Mouse (Mus musculus) heart, postnatal 14 days (tissue): ENCODE measurements around the gene Mcemp1. TPM values are rescaled to one million over a fixed set of nuclear protein-coding genes. Genes with fewer than 3 reads are reported as not detected.

Source experiments
- DNase-seq, 2 experiments: peaks; one replicate each; pipeline ENCODE4 v3.0.0; 2021 to 2022
- intact Hi-C: fragments of 180-260 bp; cut with DNase I; formaldehyde crosslinking; loops from one replicate; pipeline ENCODE4 v1.15.1; 2025
- long read RNA-seq, 2 experiments: library from polyadenylated mRNA; stranded (forward); transcript quantifications; one replicate each; pipeline ENCODE4 v2.0.0; 2021
- total RNA-seq, 2 experiments: library from RNA; stranded (reverse); gene quantifications; 2 replicates each; pipeline ENCODE4 v1.2.3; 2021

Gene Mcemp1
- total RNA-seq, result under 1 TPM in 1 of 2 experiments, not detected in 1; 0.29 TPM
- long read RNA-seq, experiment 1, partial matches to known transcripts, result 0 of 1 reads
- long read RNA-seq, experiment 1, other reads (novel, unspliced or antisense), result 0 of 1 reads
- long read RNA-seq, experiment 2, result 0 reads

DNA sequence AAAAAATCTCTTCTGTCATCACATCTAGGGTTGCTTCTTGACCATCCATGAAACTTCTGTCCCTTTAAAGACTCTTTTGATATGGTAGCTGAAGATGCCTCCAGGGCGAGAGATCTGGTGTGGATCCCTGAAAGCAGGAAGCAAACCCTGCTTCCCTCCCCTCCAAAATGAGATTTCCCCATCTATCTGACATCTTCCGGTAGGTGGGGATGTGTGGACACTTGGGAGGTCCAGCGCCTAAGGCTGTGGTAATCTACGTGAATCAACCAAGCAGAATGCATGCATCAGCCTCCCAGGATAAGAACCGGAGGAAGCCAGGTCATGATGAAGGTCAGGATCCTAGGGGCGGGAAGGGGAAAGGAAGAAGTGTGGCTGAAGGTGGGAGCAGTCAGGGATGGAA is at the start of gene Mcemp1:
TSS of gene Mcemp1 (plus strand) at position 248 of the 400 bp plus-strand sequence.
- intact Hi-C loops, result no loop called here

DNA sequence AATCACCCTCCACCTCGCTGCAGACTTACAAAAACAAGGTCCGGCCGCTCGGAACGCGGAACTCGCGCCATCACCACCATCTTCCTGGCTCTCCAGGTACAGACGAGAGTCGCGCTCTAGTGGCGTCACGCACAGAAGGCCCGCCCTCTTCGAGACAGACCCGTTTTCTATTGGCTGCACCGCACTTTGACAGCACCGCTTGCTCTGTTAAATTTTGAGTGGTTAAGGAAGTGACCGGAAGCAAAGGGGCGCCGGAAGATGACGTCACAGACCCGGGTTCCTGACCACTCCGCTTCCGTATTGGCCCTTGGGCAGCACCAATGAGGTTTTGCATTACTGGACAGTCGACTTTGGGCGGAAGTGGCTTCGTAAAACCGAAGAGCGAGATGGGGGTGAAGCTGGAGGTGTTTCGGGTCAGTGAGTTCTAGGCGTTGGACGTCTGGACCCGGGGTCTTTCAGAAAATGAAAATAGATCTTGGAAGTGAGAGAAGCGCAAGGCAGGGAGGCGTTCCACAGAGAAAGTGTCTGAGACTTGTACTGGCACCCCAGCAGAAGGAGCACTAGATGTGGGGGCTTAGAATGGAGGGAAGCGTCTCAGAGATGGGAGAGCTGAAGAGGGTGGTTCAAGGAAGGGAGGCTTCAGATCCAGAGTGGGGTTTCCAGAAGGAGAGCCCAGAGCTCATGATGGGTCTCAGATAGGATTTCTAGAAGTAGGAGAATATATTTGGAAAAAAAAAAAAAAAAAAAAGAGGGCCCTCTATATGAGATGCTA is 44.2 kb upstream of the Mcemp1 start, which contains the start of the genes Xab2 and Pet100:
TSS of gene Xab2 (minus strand) at position 118 of the 772 bp plus-strand sequence.
TSS of gene Pet100 (plus strand) at position 350 of the 772 bp plus-strand sequence.
- intact Hi-C loops, result loop anchor here (5.0 to 10.0 kb wide), 2 partner anchors 56 to 157 kb away; partner anchors contain the start of genes Pex11g and Trappc5
- peak; percentile 97 to 99 for DNase-seq

More for the DNA sequence above, at the start of gene Mcemp1:
- DNase-seq, result no peak

DNA sequence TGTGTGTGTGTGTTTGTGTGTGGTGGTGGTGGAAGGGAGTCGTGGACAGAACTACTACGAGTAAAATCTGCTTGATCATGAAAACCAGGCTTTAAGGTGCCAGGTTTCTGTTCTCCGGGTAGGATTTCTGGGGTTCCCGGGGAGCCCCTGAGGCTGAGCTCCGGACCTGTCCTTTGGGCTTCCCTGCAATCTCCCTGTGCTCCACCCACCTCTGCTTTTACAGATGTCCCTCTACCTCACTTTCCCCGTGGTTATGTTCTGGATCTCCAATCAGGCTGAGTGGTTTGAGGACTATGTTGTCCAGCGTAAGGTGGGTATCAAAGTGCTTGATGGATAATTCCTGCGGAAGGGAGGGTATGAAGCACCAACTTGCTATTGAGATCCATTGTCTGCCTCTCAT is 43.4 kb upstream of the Mcemp1 start:
- no peak for DNase-seq
- intact Hi-C loops, result loop anchor here (5.0 to 10.0 kb wide), 2 partner anchors 55 to 157 kb away; partner anchors contain the start of genes Pex11g and Trappc5

DNA sequence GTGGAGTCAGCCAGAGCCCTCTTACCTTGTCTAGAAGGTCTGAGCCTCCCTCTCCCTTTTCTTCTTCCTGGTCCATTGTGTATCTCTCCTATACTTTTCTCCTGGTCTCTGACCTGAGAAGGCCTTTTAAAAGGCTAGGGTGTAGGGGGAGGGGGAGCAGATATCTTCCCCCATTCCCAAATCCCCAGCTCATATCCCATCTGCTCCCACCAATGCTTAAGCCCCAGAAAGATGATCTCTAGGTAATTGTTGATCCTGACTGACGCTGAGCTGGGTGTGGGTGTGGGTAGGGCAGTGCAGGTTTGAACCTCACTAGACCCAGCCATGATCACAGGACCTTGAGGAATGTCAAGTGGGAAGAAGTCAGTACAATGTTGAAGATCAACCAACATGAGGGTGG is 40.1 kb upstream of the Mcemp1 start, which contains the start of gene Pcp2:
TSS of gene Pcp2 (minus strand) at position 101 of the 400 bp plus-strand sequence.
- no peak for DNase-seq
- intact Hi-C loops, result loop anchor here (10.0 kb wide), 1 partner anchor 161 kb away; the partner anchor contains the start of gene Pex11g

DNA sequence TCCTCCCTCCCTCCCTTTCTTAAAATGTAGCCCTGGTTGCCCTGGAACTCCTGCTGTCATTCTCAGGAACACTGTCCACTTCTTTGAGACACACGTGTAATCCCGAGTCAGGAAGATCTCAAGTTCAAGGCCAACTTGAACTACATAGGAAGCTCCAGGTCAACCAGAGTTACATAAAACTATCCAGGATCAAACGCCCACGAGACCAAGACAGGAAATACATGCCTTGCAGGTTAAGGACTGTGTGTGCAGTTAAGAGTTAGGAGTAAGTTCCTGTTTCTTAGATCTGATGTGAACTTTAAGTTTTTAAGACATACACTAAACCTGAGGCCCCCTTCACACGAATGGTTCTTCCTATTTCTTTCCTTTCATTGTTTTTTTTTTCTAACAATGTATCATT is 38.6 kb upstream of the Mcemp1 start:
- intact Hi-C loops, result loop anchor here (10.0 kb wide), 1 partner anchor 162 kb away; the partner anchor contains the start of gene Pex11g
- DNase-seq, result no peak

DNA sequence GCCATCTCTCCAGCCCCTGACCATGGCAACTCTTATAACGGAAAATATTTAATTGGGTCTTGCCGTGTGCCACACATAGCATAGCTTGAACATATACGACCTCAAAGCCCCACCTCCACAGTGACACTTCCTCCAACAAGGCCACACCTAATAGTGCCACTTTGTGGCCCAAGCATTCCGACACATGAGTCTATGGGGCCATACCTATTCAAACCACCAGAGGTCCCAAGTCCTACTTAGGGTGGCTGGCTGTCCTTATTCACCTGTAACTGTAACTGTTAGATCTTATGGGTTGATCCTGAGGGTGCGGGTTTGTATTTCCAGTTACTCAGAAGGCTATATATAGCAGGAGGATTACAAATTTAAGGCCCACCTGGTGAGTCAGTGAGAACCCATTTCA is 37.5 kb upstream of the Mcemp1 start:
- intact Hi-C loops, result loop anchor here (10.0 kb wide), 1 partner anchor 163 kb away; the partner anchor contains the start of gene Pex11g
- peak in 1 of 2 experiments; percentile 30 for DNase-seq

DNA sequence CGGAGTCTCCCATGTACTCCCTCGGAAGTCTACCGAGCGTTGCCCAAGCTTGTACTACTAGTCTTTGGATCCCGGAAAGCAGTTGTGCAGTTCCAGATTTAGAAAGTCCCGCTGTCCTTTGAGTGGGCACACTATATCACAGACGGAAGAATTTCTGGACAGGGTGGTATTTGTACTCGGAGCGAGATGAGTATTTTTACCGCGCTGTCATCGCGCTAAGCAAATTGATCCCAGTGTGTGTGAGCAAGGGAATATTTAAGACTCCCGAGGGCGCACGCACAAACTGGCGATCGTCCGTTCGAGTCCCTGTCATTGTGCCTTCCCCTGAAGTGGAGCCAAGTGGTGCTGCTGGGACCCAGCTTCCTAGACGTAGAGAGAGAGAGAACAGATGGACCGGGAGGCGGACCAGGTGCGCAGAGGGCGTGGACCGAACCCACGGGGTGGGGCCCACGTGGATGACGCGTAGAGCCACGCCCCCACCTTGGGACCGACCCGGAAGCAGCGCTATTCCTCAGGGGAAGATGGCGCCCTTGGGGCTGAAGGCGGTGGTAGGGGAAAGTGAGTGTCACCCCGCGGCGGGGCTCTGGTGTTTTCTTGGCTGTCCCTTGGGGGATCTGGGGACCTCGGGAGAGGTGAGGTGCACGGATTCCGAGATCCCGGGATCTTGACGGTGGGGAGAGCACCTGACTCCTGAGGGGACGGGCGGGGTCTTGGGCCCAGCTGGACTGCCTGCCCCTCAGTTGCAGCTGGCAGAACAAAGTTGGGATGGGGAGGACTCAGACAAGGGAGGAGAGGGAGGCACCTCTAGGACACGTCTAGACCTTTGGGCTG is 34.7 kb upstream of the Mcemp1 start, which contains the start of gene Stxbp2:
TSS of gene Stxbp2 (plus strand) at position 309 of the 831 bp plus-strand sequence.
- intact Hi-C loops, result no loop called here
- peak; percentile 45 to 58 for DNase-seq

DNA sequence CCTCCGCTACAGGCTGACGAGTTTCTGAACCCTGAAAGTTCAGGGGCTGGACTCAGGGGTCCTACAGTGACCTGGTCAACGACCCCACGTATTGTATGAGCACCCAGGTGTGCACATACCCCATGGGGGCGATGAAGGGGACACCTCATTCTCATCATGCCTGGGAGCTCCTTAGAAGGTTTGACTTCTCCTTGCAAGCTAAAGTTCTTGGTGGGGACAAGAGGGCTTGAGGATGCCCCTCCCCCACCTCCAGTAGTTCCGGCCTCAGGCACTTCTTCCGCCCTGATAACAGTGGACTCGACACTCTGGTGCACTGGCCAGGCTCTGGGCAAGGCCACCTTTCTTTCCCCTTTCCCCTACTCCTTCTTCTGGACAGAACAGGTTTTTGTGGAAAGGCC is 34.1 kb upstream of the Mcemp1 start:
- intact Hi-C loops, result no loop called here
- no peak for DNase-seq

DNA sequence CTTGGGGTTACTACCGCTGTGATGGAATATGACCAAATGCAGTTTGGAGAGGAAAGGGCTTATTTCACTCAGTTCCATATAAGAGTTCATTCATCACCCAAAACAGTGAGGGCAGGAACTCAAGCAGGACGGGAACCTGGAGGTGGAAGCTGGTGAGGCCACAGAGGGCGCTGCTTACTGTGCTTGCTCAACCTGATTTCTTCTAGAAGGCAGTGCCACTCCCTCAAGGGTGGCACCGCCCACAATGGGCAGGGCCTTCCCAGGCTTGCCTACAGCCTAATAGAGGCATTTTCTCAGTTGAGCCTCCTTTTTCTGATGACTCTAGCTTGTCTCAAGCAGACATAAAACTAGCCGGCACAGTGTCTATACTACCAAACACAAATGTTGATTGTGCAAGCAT is 19.8 kb upstream of the Mcemp1 start:
- DNase-seq, result peak in 1 of 2 experiments; percentile 36
- intact Hi-C loops, result no loop called here

DNA sequence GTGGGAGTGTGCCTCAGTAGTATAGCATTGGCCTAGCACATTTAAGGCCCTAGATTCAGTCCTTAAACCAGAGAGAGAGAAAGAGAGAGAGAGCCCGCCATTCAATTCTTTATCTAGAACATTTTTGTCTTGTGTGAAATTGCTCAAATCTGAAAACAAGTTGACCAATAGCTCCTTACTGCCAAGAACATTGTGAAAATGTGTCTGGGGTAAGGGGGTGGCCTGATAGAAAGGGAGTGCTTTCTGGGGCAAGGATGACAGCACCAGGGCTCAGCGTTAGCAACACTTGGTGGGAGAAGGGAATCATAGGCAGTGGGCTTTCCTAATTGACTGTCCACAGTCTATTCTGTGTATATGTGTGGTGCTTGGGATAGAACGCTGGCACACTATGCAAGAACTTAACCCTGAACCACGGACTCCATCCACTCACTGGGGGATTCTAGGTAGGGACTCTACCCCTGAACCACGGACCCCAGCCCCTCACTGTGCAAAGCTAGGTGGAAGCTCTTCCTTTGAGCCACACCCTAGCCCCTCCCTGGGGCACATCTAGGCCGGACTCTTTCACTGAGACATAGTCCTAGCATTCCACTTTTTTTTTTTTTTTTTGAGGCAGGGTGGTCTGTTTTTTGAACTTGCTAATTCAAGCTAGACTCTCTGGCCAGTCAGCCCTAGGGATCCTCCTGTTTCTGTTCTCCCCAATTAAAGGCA is 18.6 kb upstream of the Mcemp1 start:
- DNase-seq, result no peak
- intact Hi-C loops, result no loop called here

DNA sequence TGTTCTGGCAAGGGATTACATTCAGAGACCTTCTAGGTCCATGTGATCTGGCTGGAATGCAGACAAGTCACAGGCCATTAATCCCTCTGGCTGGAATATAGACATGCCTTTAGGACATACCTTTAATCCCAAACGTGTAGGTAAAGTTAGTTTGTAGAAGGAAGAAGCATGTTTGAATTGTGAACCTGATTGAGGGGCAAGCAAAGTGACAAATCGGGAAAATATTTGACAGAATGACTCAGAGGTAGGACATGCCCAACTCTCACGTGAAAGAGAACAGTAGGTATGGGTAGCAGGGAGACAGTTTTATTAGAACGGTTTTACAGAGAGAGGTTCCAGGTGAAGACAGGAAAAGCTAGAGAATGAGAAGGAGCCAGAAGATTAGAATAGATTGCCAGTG is 18.0 kb upstream of the Mcemp1 start:
- no peak for DNase-seq
- intact Hi-C loops, result no loop called here

DNA sequence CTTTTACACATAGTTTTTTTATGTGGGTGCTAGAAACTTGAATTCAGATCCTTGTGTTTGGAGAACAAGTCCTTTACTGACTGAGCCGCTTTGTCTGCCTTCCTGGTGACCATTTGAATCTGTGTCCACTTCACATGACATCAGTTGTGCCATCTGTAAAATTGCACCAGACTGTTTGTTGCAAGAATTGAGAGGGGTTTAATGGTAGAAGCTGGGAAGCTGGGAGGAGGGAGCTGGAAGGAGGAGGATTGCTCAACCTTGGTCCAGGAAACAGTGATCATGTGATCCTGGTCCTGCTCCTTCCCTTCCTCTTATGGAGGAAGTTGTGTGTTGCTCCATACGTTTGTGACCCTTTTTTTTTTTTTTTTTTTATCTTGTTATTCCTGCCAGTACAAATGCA is 17.3 kb upstream of the Mcemp1 start:
- no peak for DNase-seq
- intact Hi-C loops, result no loop called here

DNA sequence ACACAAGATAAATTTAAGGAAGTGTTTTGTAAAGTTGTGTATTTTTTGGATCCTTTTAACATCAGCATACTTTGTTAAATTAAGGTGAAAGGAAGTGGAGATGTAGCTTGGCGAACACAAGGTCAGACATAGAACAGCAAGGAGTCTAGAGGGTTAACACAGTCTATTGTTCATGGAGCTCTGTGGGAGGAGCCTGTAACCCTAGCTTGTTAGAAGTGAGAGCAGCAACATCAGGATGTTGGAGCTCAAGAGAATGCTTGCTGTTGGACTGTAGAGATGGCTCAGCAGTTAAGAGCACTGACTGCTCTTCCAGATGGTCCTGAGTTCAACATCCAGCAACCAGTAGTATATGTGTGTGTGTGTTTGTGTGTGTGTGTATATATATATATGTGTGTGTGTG is 16.6 kb upstream of the Mcemp1 start:
- intact Hi-C loops, result no loop called here
- DNase-seq, result no peak

DNA sequence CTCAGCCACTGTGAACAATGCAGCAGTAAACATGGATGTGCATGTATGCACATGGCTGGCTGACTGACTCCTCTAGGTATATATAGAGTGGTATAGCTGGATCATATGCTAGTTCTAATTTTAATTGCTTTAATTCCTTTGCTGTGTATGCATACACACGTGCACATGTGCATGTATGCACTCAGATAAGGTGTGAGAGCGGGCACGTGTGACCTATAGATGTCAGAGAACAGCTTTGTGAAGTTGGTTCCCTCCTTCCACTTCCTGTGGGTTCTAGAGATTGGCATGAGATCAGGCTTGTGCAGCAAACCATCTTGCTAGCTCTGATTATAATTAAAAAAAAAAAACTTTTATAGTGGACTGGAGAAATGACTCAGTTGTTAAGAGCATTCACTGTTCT is 12.7 kb upstream of the Mcemp1 start:
- intact Hi-C loops, result no loop called here

DNA sequence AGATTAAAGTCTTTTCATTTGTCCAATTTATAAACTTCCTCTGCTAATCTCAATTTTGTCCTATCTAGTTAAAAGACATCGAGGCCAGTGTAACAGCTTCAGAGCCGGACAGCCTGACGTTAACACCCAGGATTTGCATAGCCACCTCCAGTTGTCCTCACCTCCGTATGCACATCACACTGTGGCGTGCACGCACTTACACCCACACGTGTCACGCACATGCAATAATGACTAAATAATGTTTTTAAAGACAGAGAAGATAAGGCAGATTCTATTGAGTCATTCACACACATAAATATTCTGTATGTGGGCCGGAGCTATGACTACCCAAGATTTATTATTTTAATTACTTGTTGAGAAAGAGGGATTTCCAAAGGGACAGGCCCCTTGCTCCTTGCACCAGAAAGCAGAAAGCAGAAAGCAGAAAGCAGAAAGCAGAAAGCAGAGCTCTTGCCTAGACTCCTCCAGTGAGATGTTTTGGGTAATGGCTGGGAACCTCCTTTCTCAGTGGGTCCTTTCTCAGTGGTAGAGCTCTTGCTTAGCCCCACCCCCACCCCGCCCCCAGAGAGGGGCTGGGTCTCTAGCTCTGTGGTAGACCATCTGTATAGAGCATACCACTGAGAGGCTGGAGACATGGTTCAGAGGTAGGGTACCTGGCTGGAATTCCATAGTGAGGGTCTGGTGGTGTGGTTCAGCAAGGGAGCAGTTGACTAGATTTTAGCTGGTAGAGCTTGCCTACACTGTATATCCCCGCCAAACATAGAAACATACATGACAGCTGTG is 10.6 kb upstream of the Mcemp1 start:
- no peak for DNase-seq
- intact Hi-C loops, result no loop called here

More for the DNA sequence above, 12.7 kb upstream of the Mcemp1 start:
- no peak for DNase-seq

DNA sequence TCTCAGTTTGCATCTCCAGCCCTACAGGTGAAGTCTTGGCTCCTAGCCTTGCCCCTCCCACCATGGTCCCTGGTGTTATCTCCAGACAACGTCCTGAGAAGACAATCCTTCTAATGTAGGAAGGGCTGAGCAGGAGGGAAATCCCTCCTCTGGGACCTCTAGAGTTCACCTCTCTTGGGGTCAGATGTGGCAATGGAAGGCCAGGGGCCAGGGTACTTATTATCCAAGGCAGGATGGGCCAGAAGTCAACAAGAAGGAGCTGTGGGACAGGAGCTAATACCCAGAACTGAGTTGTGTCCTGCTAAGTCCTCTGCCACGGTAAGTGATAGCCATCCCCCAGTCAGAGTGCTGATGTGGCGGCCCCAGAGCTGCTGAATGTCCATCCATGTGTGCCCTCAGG is 10.0 kb upstream of the Mcemp1 start, which contains the start of gene Retn:
TSS of gene Retn (plus strand) at position 245 of the 400 bp plus-strand sequence.
- intact Hi-C loops, result no loop called here
- DNase-seq, result no peak

DNA sequence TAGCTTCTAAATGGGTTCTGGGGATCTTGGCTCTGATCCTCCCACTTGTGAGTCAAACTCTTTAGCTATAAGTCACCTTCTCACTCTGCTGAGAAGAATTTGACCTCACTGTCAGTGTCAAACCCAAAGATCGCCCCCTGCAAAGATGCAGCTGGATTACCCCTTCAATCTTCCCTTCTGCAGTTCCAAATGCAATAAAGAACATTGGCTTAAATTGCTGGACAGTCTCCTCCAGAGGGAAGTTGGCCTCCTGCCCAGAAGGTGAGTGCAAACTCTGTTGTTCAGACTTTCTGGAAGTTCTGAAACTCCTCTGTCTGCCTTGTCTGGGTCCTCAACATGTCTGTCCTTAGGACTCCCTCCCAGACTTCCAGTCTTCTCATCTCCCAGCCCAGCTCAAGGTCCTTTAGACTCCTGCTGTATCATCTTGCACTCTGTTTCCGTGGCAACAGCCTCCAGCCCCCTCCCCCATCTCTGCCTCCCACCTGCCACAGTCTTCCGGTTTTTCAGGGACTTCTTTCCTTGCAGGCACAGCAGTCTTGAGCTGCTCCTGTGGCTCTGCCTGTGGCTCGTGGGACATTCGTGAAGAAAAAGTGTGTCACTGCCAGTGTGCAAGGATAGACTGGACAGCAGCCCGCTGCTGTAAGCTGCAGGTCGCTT is 8.7 kb upstream of the Mcemp1 start:
- intact Hi-C loops, result no loop called here
- DNase-seq, result no peak

DNA sequence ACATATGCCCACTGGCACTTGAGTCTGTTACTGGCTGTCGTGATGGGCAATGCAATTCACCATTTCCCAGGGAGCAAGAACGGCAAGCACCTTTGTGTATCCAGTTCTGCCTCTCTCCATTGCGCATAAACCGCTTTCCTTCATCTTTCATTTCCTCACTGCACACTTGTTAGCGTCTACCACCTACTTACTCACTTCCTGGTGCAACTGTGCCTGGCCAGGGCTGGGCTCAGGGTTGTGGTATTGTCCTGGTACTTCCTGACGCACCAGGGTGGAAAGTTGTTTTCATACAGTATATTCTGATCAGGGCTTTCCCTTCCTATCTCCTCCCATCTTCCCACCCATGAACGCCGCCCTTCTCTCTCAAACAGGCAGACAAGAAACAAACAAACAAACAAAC is 4.7 kb upstream of the Mcemp1 start:
- intact Hi-C loops, result no loop called here
- DNase-seq, result no peak

DNA sequence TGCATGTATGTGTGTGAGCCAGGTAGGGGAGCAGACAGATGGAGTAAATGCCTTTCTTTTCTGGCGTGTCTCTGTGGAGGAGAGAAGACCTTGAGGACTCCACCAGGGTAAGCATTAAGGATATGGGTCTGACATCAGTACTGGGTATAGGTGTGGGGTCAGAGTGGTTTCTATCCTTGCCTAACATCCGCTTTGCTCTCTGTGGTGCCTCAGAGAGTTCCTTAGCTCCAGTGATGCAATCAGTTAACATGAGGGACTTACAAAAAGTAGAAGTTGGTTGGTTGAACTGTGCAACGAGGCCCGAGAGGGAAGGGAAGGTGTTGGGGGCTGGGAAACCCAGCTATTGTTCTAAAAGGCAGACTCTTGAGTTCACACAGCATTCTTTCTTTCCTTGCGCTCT is 1.1 kb upstream of the Mcemp1 start:
- intact Hi-C loops, result no loop called here
- no peak for DNase-seq
